Mouse (Mus musculus): ENCODE measurements around the gene Bglap2. TPM values are rescaled to one million over a fixed set of nuclear protein-coding genes. Genes with fewer than 3 reads are reported as not detected.

Gene Bglap2
- polyA plus RNA-seq, 1 experiment from 2014 or later: not detected

DNA sequence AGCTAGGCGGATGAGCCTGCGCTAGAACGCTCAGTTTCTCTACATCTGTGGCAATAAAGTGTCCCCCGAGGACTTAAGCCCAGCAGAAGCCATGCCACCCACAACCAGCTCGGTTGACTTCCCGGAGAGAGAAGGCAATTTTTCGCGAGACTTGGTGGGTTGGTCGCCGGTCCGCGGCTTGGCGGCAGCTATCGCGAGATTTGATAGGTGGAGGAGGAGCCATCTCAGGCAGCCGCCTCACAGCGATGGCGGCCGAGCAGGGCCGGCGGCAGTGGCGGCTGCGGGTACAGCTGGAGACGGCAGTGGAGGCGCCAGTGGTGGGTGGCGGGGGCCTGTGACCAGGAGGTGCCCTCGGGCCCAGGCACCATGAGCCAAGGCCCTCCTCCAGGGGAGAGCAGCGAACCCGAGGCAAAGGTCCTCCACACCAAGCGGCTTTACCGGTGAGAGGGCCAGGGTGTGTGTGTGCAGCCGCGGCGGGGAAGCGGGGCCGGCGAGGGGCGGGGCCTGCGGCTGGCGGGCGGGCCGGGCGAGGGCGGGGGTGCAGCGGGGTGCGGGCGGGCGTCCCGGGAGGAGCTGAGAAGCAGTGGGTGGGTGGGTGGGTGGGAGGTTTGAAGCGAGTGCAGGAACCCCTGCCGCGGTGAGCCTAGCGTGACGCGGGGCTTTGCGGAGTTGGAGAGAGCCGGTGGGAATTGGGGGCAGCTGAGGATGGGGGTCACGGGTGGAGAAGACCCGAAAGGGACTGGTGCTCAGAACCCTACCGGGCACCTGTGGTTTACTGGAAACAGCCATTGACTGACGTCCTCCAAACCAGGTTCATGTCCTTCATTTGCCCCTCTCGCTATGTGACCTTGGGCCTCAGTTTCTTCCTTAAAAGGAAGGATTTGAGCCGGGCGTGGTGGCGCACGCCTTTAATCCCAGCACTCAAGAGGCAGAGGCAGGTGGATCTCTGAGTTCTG is 42.2 kb downstream of the Bglap2 start, which contains the start of the genes Tmem79 and Smg5:
Tmem79 (minus strand) TSS at position 91 of the 956 bp plus-strand sequence.
Smg5 (plus strand) TSS at position 203 of the 956 bp plus-strand sequence.
- Histone ChIP-seq H3K4me2 (peak within 1 kb of the TSS; percentile 74), H3K9ac (peak within 1 kb of the TSS; percentile 96), H3K36me3 (peaks cover under 1% of the 10 kb centered on the region; the same call in 1 of the 2 replicates), H3K27ac (peak within 1 kb of the TSS; percentile 99), H3K4me1 (replicated peaks) (peaks cover 35% of the 10 kb centered on the region), H3K4me3 (peak within 1 kb of the TSS; percentile 96), H3K9me3 (replicated peaks) (no peaks in the 10 kb centered on the region), H3K27me3 (no peaks in the 10 kb centered on the region)
- 1% methylated on average over 65 of the region's 66 CpGs for WGBS
- peak; percentile 88 for ATAC-seq (replicated peaks; ENCODE audit: insufficient number of reproducible peaks, insufficient read depth, low FRiP score, low read depth)

DNA sequence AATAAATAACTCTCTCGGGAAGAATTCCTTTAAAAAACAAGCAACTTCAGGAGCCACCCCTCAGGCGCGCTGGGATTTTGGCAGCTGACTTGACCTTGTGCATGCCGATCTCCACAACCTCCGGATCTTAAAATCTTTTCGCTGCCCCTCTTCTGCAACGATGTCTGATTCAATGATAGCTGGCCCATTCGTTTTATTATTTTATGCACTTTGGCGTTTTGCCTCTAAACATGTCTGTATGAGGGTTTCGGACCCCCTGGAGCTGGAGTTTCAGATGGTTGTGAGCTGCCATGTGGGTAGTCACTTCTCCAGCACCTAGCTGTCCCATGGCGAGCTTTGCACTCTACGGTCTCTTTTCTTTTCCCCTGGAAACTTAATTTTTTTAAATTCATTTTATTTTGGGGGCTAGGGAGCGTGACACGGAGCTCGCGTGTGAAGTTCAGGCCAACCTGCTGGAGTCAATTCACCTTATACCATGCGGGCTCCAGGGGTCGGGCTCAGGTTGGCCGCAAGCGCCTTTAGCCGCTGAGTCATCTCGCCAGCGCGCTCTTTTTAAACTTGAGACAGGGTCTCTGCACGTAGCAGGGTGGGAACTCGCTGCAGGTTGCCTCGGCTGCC is 43.0 kb downstream of the Bglap2 start:
- Histone ChIP-seq H3K36me3 (no peaks in the 10 kb centered on the region), H3K4me3 (peak overlapping the region; percentile 96), H3K27ac (peak overlapping the region; percentile 99), H3K27me3 (no peaks in the 10 kb centered on the region), H3K9ac (peak overlapping the region; percentile 73), H3K4me2 (peak overlapping the region; percentile 74), H3K9me3 (replicated peaks) (no peaks in the 10 kb centered on the region), H3K4me1 (replicated peaks) (peaks cover 35% of the 10 kb centered on the region)
- peak; percentile 28 for ATAC-seq (replicated peaks; ENCODE audit: insufficient number of reproducible peaks, insufficient read depth, low FRiP score, low read depth)
- WGBS: under 1% methylated on average over 27 of the region's 27 CpGs

DNA sequence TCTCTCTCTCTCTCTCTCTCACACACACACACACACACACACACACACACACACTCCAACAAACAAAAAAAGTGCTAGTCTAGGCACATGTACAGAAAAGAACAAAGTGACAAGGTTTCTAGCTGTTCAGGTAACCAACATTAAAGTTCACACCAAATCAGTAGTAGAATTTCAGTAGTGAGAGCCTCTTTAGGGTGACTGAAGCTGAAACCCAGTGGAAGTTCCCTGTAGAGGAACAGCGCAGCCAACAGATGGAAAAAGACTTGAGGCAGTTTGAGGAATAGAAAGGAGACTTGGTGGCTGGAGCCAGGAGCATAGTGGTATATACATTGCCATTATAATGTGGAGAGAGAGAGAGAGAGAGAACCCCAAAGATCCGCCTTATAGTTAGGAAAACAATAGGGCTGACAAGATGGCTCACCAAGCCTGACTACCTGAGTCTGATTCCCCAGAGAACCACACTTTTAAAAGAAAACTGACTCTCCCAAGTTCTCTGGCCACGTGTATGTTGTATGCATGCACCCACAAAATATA is 43.5 kb downstream of the Bglap2 start:
- no peaks in the 10 kb centered on the region for H3K9me3 ChIP-seq (replicated peaks)
- no peaks in the 10 kb centered on the region for H3K36me3 ChIP-seq
- H3K9ac ChIP-seq: peak overlapping the region; percentile 73
- no peak for ATAC-seq (replicated peaks; ENCODE audit: insufficient number of reproducible peaks, insufficient read depth, low FRiP score, low read depth)
- peaks cover 35% of the 10 kb centered on the region for H3K4me1 ChIP-seq (replicated peaks)
- H3K4me3 ChIP-seq: peak overlapping the region; percentile 96
- H3K4me2 ChIP-seq: peak overlapping the region; percentile 74
- WGBS: 30% methylated on average over 3 of the region's 3 CpGs
- H3K27me3 ChIP-seq: no peaks in the 10 kb centered on the region
- H3K27ac ChIP-seq: peak overlapping the region; percentile 99

DNA sequence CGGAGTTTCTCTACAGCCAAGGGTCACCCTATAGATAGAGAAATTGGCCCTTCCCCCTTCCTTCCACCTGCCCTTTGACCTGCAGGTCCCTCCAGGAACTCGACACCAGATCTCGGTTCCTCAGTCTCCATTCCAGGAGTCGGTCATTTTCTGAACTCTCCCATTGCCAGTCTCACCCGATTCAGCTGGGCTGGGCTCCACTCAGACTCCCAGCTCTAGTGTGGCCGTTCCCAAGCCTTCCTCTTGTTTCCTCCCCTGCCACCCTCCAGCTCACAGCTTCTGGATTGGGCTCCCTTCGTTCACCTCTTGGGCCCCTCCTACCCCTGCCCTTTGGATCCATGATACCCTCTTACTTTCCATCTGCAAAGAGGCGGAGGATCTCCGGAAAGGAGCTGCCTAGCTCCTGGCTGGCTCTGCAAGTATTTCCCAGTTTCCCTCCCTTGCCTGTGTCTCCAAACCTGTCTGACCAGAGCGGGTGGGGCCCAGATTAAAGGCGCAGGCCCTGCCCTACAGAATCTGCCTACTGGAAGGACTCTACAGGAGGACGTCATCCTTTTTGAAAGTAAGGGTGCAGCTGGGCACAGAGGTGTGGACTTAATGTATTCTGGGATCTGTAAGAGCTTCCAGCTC is 44.4 kb downstream of the Bglap2 start:
- Histone ChIP-seq H3K27me3 (no peaks in the 10 kb centered on the region), H3K4me2 (peak overlapping the region; percentile 74; the same call in 1 of the 2 replicates), H3K9ac (no peak overlapping the region), H3K9me3 (replicated peaks) (no peaks in the 10 kb centered on the region), H3K4me1 (replicated peaks) (peaks cover 33% of the 10 kb centered on the region), H3K27ac (0 out of 2 replicates have a peak overlapping the region, but pooled peaks have one; percentile 9), H3K36me3 (peaks cover 5% of the 10 kb centered on the region; the same call in 1 of the 2 replicates), H3K4me3 (peak overlapping the region; percentile 96; the same call in 1 of the 2 replicates)
- 43% methylated on average over 12 of the region's 12 CpGs for WGBS
- no peak for ATAC-seq (replicated peaks; ENCODE audit: insufficient number of reproducible peaks, insufficient read depth, low FRiP score, low read depth)

DNA sequence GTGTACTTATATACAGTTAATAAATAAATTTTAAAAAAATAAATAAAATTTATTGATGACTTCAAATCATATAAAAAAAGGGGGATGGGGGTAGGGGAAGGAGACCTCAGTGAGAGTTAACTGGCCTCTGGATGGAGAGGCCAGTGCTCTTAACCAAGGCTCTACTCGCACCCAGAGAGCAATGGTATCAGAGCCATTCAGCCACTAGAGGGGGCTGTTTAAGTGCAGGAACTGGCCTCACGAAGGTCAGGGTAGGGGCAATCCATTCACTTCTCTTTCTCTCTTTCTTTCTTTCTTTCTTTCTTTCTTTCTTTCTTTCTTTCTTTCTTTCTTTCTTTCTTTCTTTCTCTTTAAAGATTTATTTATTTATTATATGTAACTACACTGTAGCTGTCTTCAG is 47.2 kb downstream of the Bglap2 start:
- no peak for ATAC-seq (replicated peaks; ENCODE audit: insufficient number of reproducible peaks, insufficient read depth, low FRiP score, low read depth)
- WGBS: 27% methylated on average over 2 of the region's 2 CpGs
- no peak overlapping the region for H3K4me3 ChIP-seq
- H3K27me3 ChIP-seq: no peaks in the 10 kb centered on the region
- no peak overlapping the region for H3K4me2 ChIP-seq
- peaks cover 19% of the 10 kb centered on the region for H3K36me3 ChIP-seq
- no peak overlapping the region for H3K27ac ChIP-seq
- H3K4me1 ChIP-seq (replicated peaks): peaks cover 12% of the 10 kb centered on the region
- no peaks in the 10 kb centered on the region for H3K9me3 ChIP-seq (replicated peaks)
- H3K9ac ChIP-seq: no peak overlapping the region

DNA sequence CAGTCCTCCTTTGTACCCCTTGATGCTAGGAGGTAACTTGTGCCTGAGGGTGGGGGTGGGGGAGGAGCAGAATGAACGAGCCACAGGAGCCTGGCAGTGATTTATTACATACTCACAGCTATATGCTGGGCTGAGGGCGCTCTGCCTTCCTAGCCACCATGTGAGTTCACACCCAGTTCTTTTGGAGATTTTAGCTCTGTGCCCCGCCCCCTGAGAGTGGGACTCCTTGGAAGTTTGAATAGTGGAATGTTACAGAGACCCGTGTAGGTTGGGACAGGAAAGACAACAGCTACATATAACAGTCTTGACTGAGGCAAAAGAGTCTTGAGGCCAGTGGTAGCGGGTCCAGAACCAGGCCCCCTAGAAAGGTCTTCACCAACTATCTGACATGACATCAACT is 49.5 kb downstream of the Bglap2 start:
- H3K27me3 ChIP-seq: no peaks in the 10 kb centered on the region
- 81% methylated on average over 5 of the region's 5 CpGs for WGBS
- peaks cover 19% of the 10 kb centered on the region for H3K36me3 ChIP-seq
- no peak overlapping the region for H3K4me2 ChIP-seq
- ATAC-seq (replicated peaks; ENCODE audit: insufficient number of reproducible peaks, insufficient read depth, low FRiP score, low read depth): no peak
- no peak overlapping the region for H3K4me3 ChIP-seq
- H3K9me3 ChIP-seq (replicated peaks): no peaks in the 10 kb centered on the region
- H3K9ac ChIP-seq: no peak overlapping the region
- H3K4me1 ChIP-seq (replicated peaks): peaks cover 12% of the 10 kb centered on the region
- no peak overlapping the region for H3K27ac ChIP-seq

Other genes with a start within 250 kb of the Bglap2 start
- 35.4 and 43.2 TPM in 2 replicates for gene Mef2d, start 236.3 kb downstream of the Bglap2 start, polyA plus RNA-seq (2015; fragmentation: Nextera tagmentation; extraction: Ambion mirVana)
- 0.13 and 0.14 TPM in 2 replicates for gene Rhbg, start 124.0 kb downstream of the Bglap2 start, polyA plus RNA-seq (2015; fragmentation: Nextera tagmentation; extraction: Ambion mirVana)
- 0.20 TPM in 1 of 2 replicates, not detected in the other for gene Gm38392, start 91.5 kb downstream of the Bglap2 start, polyA plus RNA-seq (2015; fragmentation: Nextera tagmentation; extraction: Ambion mirVana)
- gene Tsacc, start 81.7 kb downstream of the Bglap2 start, polyA plus RNA-seq (2015; fragmentation: Nextera tagmentation; extraction: Ambion mirVana): 11.8 and 14.0 TPM in 2 replicates
- gene Cct3, start 81.6 kb downstream of the Bglap2 start, polyA plus RNA-seq (2015; fragmentation: Nextera tagmentation; extraction: Ambion mirVana): 322 and 382 TPM in 2 replicates
- 143 and 156 TPM in 2 replicates for gene Glmp, start 53.7 kb downstream of the Bglap2 start, polyA plus RNA-seq (2015; fragmentation: Nextera tagmentation; extraction: Ambion mirVana)
- 1.7 and 2.2 TPM in 2 replicates for gene Tmem79, start 42.6 kb downstream of the Bglap2 start, polyA plus RNA-seq (2015; fragmentation: Nextera tagmentation; extraction: Ambion mirVana)
- 41.1 and 52.8 TPM in 2 replicates for gene Smg5, start 42.4 kb downstream of the Bglap2 start, polyA plus RNA-seq (2015; fragmentation: Nextera tagmentation; extraction: Ambion mirVana)
- gene Paqr6, start 14.1 kb downstream of the Bglap2 start, polyA plus RNA-seq (2015; fragmentation: Nextera tagmentation; extraction: Ambion mirVana): 3.9 and 5.1 TPM in 2 replicates
- not detected in 2 replicates for gene Bglap3, start 6.0 kb downstream of the Bglap2 start, polyA plus RNA-seq (2015; fragmentation: Nextera tagmentation; extraction: Ambion mirVana)
- not detected in 2 replicates for gene Bglap, start 5.8 kb upstream of the Bglap2 start, polyA plus RNA-seq (2015; fragmentation: Nextera tagmentation; extraction: Ambion mirVana)
- 83.6 and 96.3 TPM in 2 replicates for gene Pmf1, start 31.6 kb upstream of the Bglap2 start, polyA plus RNA-seq (2015; fragmentation: Nextera tagmentation; extraction: Ambion mirVana)
- 11.8 and 14.1 TPM in 2 replicates for gene Slc25a44, start 46.4 kb upstream of the Bglap2 start, polyA plus RNA-seq (2015; fragmentation: Nextera tagmentation; extraction: Ambion mirVana)
- gene Sema4a, start 82.5 kb upstream of the Bglap2 start, polyA plus RNA-seq (2015; fragmentation: Nextera tagmentation; extraction: Ambion mirVana): 2.1 and 5.3 TPM in 2 replicates
- 110 and 131 TPM in 2 replicates for gene Lmna, start 131.3 kb upstream of the Bglap2 start, polyA plus RNA-seq (2015; fragmentation: Nextera tagmentation; extraction: Ambion mirVana)
- 6.5 and 8.0 TPM in 2 replicates for gene Mex3a, start 153.7 kb upstream of the Bglap2 start, polyA plus RNA-seq (2015; fragmentation: Nextera tagmentation; extraction: Ambion mirVana)
- gene Rab25, start 169.6 kb upstream of the Bglap2 start, polyA plus RNA-seq (2015; fragmentation: Nextera tagmentation; extraction: Ambion mirVana): 0.92 and 4.0 TPM in 2 replicates
- 119 and 144 TPM in 2 replicates for gene Lamtor2, start 174.4 kb upstream of the Bglap2 start, polyA plus RNA-seq (2015; fragmentation: Nextera tagmentation; extraction: Ambion mirVana)
- 30.0 and 34.9 TPM in 2 replicates for gene Ubqln4, start 175.1 kb upstream of the Bglap2 start, polyA plus RNA-seq (2015; fragmentation: Nextera tagmentation; extraction: Ambion mirVana)
- gene Ssr2, start 197.2 kb upstream of the Bglap2 start, polyA plus RNA-seq (2015; fragmentation: Nextera tagmentation; extraction: Ambion mirVana): 164 and 178 TPM in 2 replicates
- 72.8 and 82.5 TPM in 2 replicates for gene Arhgef2, start 227.3 kb upstream of the Bglap2 start, polyA plus RNA-seq (2015; fragmentation: Nextera tagmentation; extraction: Ambion mirVana)